Mouse (Mus musculus) megakaryocyte, embryonic 14.5 days (primary cell): Measurements from ENCODE around the gene Cdhr5. TPM values are rescaled to one million over a fixed set of nuclear protein-coding genes. Genes with fewer than 3 reads are reported as not detected.

Source experiments
- H3K27me3 ChIP-seq: replicated peaks from 2 replicates; pipeline ENCODE3; 2012; ENCODE audit warnings: inconsistent platforms
- H3K36me3 ChIP-seq: replicated peaks from 2 replicates; pipeline ENCODE3; 2012; ENCODE audit warnings: low read length, inconsistent platforms, mixed read lengths
- H3K4me1 ChIP-seq: 2 replicates; pipeline ENCODE4 v1.6.1; 2012; ENCODE audit warnings: inconsistent platforms
- H3K4me3 ChIP-seq: replicated peaks from 2 replicates; pipeline ENCODE3; 2012; ENCODE audit warnings: moderate library complexity, mild to moderate bottlenecking, inconsistent platforms
- H3K9me3 ChIP-seq: 2 replicates; pipeline ENCODE4 v1.6.1; 2012; ENCODE audit warnings: inconsistent platforms
- FLI1 ChIP-seq: IDR thresholded peaks from 2 replicates; pipeline ENCODE4 v1.6.1; 2012; ENCODE audit warnings: low read length, inconsistent platforms, mixed read lengths
- GATA1 ChIP-seq: IDR thresholded peaks from 3 replicates; pipeline ENCODE4 v1.6.1; 2012; ENCODE audit warnings: mixed read lengths, low read length, inconsistent platforms, borderline replicate concordance
- polyA plus RNA-seq: library from polyadenylated mRNA; stranded (reverse); fragments of >175 nt; gene quantifications from 2 replicates; pipeline ENCODE4 v1.2.3, GENCODE M21; 2012; ENCODE audit warnings: low replicate concordance; ENCODE audit not compliant: insufficient read depth

Gene Cdhr5
- polyA plus RNA-seq, 1 experiment = not detected

DNA sequence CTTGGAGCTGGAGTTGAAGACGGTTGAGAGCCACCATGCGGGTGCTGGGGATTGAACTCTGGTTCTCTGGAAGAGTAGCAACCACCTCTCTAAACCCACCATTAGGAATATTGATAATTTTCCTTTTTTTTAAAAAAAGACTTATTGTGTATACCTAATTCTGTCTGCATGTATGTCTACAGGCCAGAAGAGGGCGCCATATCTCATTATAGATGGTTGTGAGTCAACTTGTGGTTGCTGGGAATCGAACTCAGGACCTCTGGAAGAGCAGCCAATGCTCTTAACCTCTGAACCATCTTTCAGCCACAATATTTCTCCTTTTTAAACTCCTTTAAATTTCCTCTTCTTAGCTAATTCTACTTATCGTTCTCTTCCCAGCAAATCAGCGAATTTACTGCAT lies 50.1 kb downstream of the Cdhr5 start:
- no peaks in the 10 kb centered on the region for H3K27me3 ChIP-seq
- H3K36me3 ChIP-seq = peaks cover 10% of the 10 kb centered on the region
- no peaks in the 10 kb centered on the region for H3K9me3 ChIP-seq
- TF ChIP-seq FLI1 = no peak
- no peak for TF ChIP-seq GATA1
- H3K4me1 ChIP-seq = peaks cover 57% of the 10 kb centered on the region
- no peak overlapping the region for H3K4me3 ChIP-seq

DNA sequence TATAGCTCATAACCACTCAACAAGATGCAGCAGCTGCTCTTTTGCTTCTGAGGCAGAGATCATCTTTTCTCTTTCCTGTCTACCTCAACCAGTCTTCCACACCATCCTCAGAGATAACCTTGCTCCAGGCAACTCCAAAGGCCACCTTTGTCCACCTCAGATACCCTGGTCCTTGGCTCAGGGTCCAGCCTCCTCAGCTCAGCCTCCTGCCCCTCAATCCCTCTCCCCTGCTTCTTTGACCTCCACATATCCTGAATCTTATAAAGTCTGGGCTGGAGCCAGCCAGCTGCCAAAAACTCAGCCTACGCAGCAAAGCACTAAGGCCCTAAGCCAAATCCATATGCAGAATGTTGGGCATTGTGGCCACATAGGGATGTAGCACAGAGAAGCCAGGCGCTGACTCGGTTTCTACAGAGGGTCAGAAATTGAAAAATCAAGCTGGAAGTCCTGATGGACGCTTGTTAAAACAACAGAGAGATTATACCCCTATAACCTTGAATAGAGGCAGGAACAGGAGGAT lies 53.8 kb downstream of the Cdhr5 start:
- TF ChIP-seq FLI1 = no peak
- H3K36me3 ChIP-seq = peaks cover 33% of the 10 kb centered on the region
- H3K27me3 ChIP-seq = no peaks in the 10 kb centered on the region
- H3K9me3 ChIP-seq = no peaks in the 10 kb centered on the region
- H3K4me3 ChIP-seq = peak overlapping the region; percentile 99
- peaks cover 66% of the 10 kb centered on the region for H3K4me1 ChIP-seq

DNA sequence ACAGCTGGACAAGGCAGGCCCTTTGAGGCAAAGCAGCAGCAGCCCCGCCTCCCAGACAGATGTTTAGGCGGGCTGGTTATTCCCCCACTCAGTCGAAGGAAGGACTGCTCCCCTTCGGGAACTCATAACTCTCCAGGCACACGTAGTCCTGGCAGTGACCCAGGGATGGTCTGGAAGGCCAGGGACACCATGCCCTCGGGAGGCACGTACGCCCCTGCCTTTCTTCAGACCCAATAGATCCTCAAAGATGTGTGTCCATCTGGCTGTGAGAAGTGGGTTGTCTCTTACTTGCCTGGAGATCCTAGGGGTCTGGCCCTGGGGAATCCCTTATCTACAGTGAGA lies 54.5 kb downstream of the Cdhr5 start:
- no peaks in the 10 kb centered on the region for H3K27me3 ChIP-seq
- H3K36me3 ChIP-seq = peaks cover 40% of the 10 kb centered on the region
- no peaks in the 10 kb centered on the region for H3K9me3 ChIP-seq
- H3K4me3 ChIP-seq = peak overlapping the region; percentile 99
- TF ChIP-seq FLI1 = no peak
- no peak for TF ChIP-seq GATA1
- peaks cover 67% of the 10 kb centered on the region for H3K4me1 ChIP-seq

DNA sequence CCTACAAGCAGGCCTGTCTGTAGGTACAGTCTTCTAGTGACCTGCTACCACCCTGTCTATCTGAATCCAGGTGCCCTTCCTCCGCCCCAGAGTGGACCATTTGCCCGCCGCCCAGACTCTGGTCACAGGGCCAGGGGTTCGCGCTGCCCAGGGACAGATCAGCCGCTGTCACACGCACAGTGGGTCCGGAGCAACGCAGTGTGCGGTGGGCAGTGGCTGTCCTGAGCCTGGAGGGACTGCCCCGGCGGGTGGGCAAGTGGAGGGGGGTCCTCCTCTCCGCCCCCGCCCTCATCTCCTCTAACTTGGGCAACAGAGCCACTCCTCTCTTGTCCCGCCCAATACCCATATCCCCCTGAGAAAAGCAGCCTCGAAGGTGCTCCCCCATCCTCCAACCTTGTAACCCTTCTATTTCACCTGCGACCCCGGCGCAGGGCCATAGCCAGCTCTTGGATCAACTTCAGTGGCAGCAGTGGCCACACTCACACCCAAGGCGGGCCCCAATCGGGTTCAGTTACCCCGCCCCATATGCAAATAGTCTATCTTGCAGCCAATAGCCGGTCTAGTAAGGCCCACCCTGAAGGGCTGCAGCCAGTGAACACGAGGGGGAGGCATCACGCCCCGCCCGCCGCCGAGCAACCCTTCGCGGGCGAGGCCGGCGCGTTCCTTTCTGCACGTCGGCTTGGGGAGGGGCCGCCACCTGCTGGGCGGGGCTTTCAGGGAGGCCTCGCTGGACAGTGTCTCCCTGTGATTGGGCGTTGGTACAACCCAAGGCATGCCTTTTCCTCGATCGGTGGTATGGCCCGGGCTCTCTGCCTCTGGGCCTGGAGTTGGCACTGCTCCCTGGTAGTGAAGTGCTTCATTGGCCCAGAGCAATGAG lies 55.1 kb downstream of the Cdhr5 start:
- H3K36me3 ChIP-seq = peaks cover 43% of the 10 kb centered on the region
- no peaks in the 10 kb centered on the region for H3K9me3 ChIP-seq
- TF ChIP-seq FLI1 = no peak
- TF ChIP-seq GATA1 = no peak
- H3K4me3 ChIP-seq = peak overlapping the region; percentile 99
- peaks cover 71% of the 10 kb centered on the region for H3K4me1 ChIP-seq
- H3K27me3 ChIP-seq = no peaks in the 10 kb centered on the region

DNA sequence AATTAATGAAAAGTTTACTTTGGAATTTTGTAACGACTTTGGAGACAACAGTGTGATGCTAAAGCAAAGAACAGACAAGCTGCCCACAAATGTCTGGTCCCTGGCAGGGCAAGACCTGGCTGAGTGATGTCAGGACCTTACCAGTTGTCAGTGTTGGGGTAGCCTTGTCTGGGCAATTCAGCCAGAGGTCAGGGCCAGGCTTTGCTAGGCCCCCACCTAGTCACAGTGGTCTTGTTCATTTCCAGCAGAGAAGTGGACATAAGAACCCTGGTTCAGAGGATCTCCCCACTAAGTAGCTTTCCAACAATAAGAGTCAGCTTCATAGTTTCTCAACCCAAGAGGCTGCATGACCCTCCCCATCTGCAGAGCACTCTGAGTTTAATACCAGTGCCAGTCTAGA lies 56.2 kb downstream of the Cdhr5 start:
- Histone ChIP-seq H3K4me3 (peak overlapping the region; percentile 99), H3K36me3 (peaks cover 43% of the 10 kb centered on the region), H3K9me3 (no peaks in the 10 kb centered on the region), H3K27me3 (no peaks in the 10 kb centered on the region), H3K4me1 (peaks cover 79% of the 10 kb centered on the region)
- no peak for TF ChIP-seq FLI1

DNA sequence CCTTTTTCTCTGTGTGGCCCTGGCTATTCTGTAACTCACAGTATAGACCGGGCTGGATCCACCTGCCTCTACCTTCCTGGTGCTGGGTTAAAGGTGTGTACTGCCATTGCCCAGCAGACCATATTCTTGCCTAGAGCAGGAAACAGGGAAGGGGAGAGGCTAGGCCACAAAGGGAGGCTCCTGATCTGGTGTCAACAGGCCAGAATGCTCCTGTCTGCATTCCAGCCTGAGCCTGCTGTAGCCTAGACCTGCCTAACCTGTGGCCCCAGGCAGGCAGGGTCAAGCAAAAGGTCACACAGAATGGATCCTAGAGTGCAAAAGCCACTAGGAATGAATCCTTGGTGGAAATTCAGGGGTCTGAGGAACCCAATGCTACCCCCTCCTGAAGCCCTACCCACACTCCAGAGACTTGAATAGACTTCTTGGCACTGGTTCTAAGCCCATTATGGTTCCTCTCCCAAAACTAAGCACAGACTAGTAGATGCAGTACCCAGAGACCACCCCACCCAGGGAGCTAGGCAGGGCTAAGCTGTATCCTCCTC lies 57.0 kb downstream of the Cdhr5 start:
- H3K4me1 ChIP-seq = peaks cover 85% of the 10 kb centered on the region
- H3K4me3 ChIP-seq = peak overlapping the region; percentile 99
- peaks cover 43% of the 10 kb centered on the region for H3K36me3 ChIP-seq

More for the DNA sequence above, 57.0 kb downstream of the Cdhr5 start:
- TF ChIP-seq FLI1 = no peak
- no peak for TF ChIP-seq GATA1
- Histone ChIP-seq H3K27me3 (no peaks in the 10 kb centered on the region), H3K9me3 (no peaks in the 10 kb centered on the region)

Other genes with a start within 250 kb of the Cdhr5 start
- gene Gm17387, start 247.7 kb downstream of the Cdhr5 start, polyA plus RNA-seq = not detected in 2 replicates
- gene B4galnt4, start 215.7 kb downstream of the Cdhr5 start, polyA plus RNA-seq = 11.5 and 17.3 TPM in 2 replicates
- gene Pkp3, start 198.6 kb downstream of the Cdhr5 start, polyA plus RNA-seq = 2.5 and 3.0 TPM in 2 replicates
- gene Sigirr, start 176.2 kb downstream of the Cdhr5 start, polyA plus RNA-seq = 41.8 and 92.9 TPM in 2 replicates
- gene Ano9, start 159.0 kb downstream of the Cdhr5 start, polyA plus RNA-seq = not detected in 2 replicates
- 32.9 and 81.5 TPM in 2 replicates for gene Ptdss2, start 154.4 kb downstream of the Cdhr5 start, polyA plus RNA-seq
- 26.5 and 43.0 TPM in 2 replicates for gene Rnh1, start 103.9 kb downstream of the Cdhr5 start, polyA plus RNA-seq
- 51.3 and 84.0 TPM in 2 replicates for gene Hras, start 82.8 kb downstream of the Cdhr5 start, polyA plus RNA-seq
- gene Lrrc56, start 82.6 kb downstream of the Cdhr5 start, polyA plus RNA-seq = 12.2 and 18.5 TPM in 2 replicates
- gene Lmntd2, start 62.7 kb downstream of the Cdhr5 start, polyA plus RNA-seq = 0.57 TPM in 1 of 2 replicates, not detected in the other
- 3.6 and 11.1 TPM in 2 replicates for gene Rassf7, start 60.9 kb downstream of the Cdhr5 start, polyA plus RNA-seq
- 82.9 and 114 TPM in 2 replicates for gene Phrf1, start 48.0 kb downstream of the Cdhr5 start, polyA plus RNA-seq
- 154 and 188 TPM in 2 replicates for gene Irf7, start 10.3 kb downstream of the Cdhr5 start, polyA plus RNA-seq
- gene Sct, start 2.3 kb upstream of the Cdhr5 start, polyA plus RNA-seq = not detected in 2 replicates
- 0.04 TPM in 1 of 2 replicates, not detected in the other for gene Drd4, start 15.2 kb upstream of the Cdhr5 start, polyA plus RNA-seq
- gene Deaf1, start 50.9 kb upstream of the Cdhr5 start, polyA plus RNA-seq = 52.9 and 121 TPM in 2 replicates
- 12.3 and 27.1 TPM in 2 replicates for gene Tmem80, start 51.0 kb upstream of the Cdhr5 start, polyA plus RNA-seq
- 0.10 TPM in 1 of 2 replicates, not detected in the other for gene Eps8l2, start 62.1 kb upstream of the Cdhr5 start, polyA plus RNA-seq
- 173 and 451 TPM in 2 replicates for gene Taldo1, start 115.4 kb upstream of the Cdhr5 start, polyA plus RNA-seq
- gene Gatd1, start 137.3 kb upstream of the Cdhr5 start, polyA plus RNA-seq = 11.1 TPM in 1 of 2 replicates, not detected in the other
- gene Cend1, start 152.7 kb upstream of the Cdhr5 start, polyA plus RNA-seq = not detected in 2 replicates
- 22.2 and 47.0 TPM in 2 replicates for gene Slc25a22, start 161.1 kb upstream of the Cdhr5 start, polyA plus RNA-seq
- gene Pidd1, start 167.2 kb upstream of the Cdhr5 start, polyA plus RNA-seq = 13.0 and 25.6 TPM in 2 replicates
- 6,138 and 9,533 TPM in 2 replicates for gene Rplp2, start 170.6 kb upstream of the Cdhr5 start, polyA plus RNA-seq
- gene Pnpla2, start 178.4 kb upstream of the Cdhr5 start, polyA plus RNA-seq = 230 and 314 TPM in 2 replicates
- gene Cracr2b, start 184.3 kb upstream of the Cdhr5 start, polyA plus RNA-seq = 19.4 and 29.4 TPM in 2 replicates
- gene Cd151, start 190.6 kb upstream of the Cdhr5 start, polyA plus RNA-seq = 56.1 and 168 TPM in 2 replicates
- gene Polr2l, start 198.3 kb upstream of the Cdhr5 start, polyA plus RNA-seq = 49.6 and 150 TPM in 2 replicates
- gene Tspan4, start 198.5 kb upstream of the Cdhr5 start, polyA plus RNA-seq = 53.2 and 54.8 TPM in 2 replicates